In genomic region chr11:35327899-35328298, GRCm38 (mm10) we compare ENCODE assay signal across 23 mouse cellular contexts.
DNase-seq lines count a peak whose midpoint lies in the region; ATAC-seq and TF ChIP-seq lines count a peak whose summit lies in the region.
"Had no signal": no experiment of that assay in that cellular context is flagged by ENCODE, and none has a peak within 500 bp of the region (broad histone marks: within the 10 kb centered on the region; RNA-seq: fewer than 3 reads in every experiment).

No protein-coding gene starts in this region.

- WGBS in heart, embryonic 10.5 days, result 77% methylated on average over 1 of the region's 1 CpGs
- WGBS in stomach, postnatal 0 days, result 88% methylated on average over 1 of the region's 1 CpGs

- no peak for ATAC-seq in stomach, postnatal 0 days (ENCODE audit: low FRiP score, low TSS enrichment)
- ATAC-seq: activated CD4-positive, CD25-positive, alpha-beta regulatory T cell, adult 4 months; midbrain, embryonic 15.5 days had no signal

- no peak for DNase-seq in heart, embryonic 10.5 days (ENCODE audit: low spot score)
- DNase-seq in heart, postnatal 14 days, result no peak
- DNase-seq in lung, postnatal 25 days (ENCODE audit: low spot score), result peak; percentile 7
- no peak for DNase-seq in lung, postnatal 4 days
- peak; percentile 14 for DNase-seq in thymus, postnatal 0 days (ENCODE audit: low spot score)
- no peak for DNase-seq in thymus, postnatal 14 days
- no peak for DNase-seq in stomach, postnatal 0 days (ENCODE audit: low spot score)
- no peak for DNase-seq in left cerebral cortex, postnatal 4 days
- DNase-seq: adrenal gland, postnatal 10 days; B cell, adult 2 months; cerebellum, adult 9-11 months; kidney, adult 8-10 months; kidney, postnatal 14 days; right cerebral cortex, postnatal 4 days; thymus, postnatal 36 days had no signal

- no peak overlapping the region for H3K4me3 ChIP-seq in heart, embryonic 10.5 days
- no peak overlapping the region for H3K4me3 ChIP-seq in stomach, postnatal 0 days (ENCODE audit: low read depth, low read length)
- H3K4me3 ChIP-seq: forebrain, embryonic 10.5 days; heart, embryonic 15.5 days; hindbrain, embryonic 10.5 days; left cerebral cortex, adult 2 months; limb, embryonic 12.5 days; midbrain, embryonic 15.5 days had no signal

- no peak overlapping the region for H3K4me2 ChIP-seq in stomach, postnatal 0 days (replicated peaks; ENCODE audit: low read depth)
- H3K4me2 ChIP-seq: heart, embryonic 15.5 days; limb, embryonic 12.5 days; midbrain, embryonic 15.5 days had no signal

- peaks cover 19% of the 10 kb centered on the region for H3K4me1 ChIP-seq in heart, embryonic 10.5 days
- H3K4me1 ChIP-seq in stomach, postnatal 0 days (replicated peaks; ENCODE audit: control insufficient read depth, insufficient read depth), result no peaks in the 10 kb centered on the region
- H3K4me1 ChIP-seq: heart, embryonic 15.5 days had no signal

- no peak for TF ChIP-seq EP300 in stomach, postnatal 0 days (optimal IDR thresholded peaks at IDR 0.05)

- H3K27ac ChIP-seq in heart, embryonic 10.5 days, result peak overlapping the region; percentile 56; the same call in 1 of the 2 replicates
- no peak overlapping the region for H3K27ac ChIP-seq in stomach, postnatal 0 days (replicated peaks)
- H3K27ac ChIP-seq: forebrain, embryonic 10.5 days; heart, embryonic 15.5 days; left cerebral cortex, adult 2 months; limb, embryonic 12.5 days; liver, embryonic 14.5 days; midbrain, embryonic 15.5 days had no signal

- no peaks in the 10 kb centered on the region for H3K9me3 ChIP-seq in heart, embryonic 10.5 days
- H3K9me3 ChIP-seq in stomach, postnatal 0 days (ENCODE audit: control insufficient read depth, low read length), result no peaks in the 10 kb centered on the region
- H3K9me3 ChIP-seq: forebrain, embryonic 10.5 days; heart, embryonic 15.5 days; hindbrain, embryonic 10.5 days; limb, embryonic 12.5 days; midbrain, embryonic 15.5 days had no signal

- H3K27me3 ChIP-seq in heart, embryonic 10.5 days (ENCODE audit: insufficient read depth, poor library complexity, severe bottlenecking), result no peaks in the 10 kb centered on the region; the same call in 1 of the 2 replicates
- H3K27me3 ChIP-seq in stomach, postnatal 0 days (ENCODE audit: control insufficient read depth, insufficient read depth, low read length), result no peaks in the 10 kb centered on the region
- H3K27me3 ChIP-seq: heart, embryonic 15.5 days; limb, embryonic 12.5 days had no signal

- H3K36me3 ChIP-seq in heart, embryonic 10.5 days, result 0 out of 2 replicates have a peak, but pooled peaks cover 2% of the 10 kb centered on the region
- H3K36me3 ChIP-seq in stomach, postnatal 0 days (ENCODE audit: control insufficient read depth, insufficient read depth, low read length), result no peaks in the 10 kb centered on the region
- H3K36me3 ChIP-seq: forebrain, embryonic 10.5 days; heart, embryonic 15.5 days; hindbrain, embryonic 10.5 days; limb, embryonic 12.5 days; midbrain, embryonic 15.5 days had no signal

- TF ChIP-seq CTCF in stomach, postnatal 0 days (IDR thresholded peaks at IDR 0.05; ENCODE audit: low read depth), result peak; percentile 20; the same call in 1 of the 2 replicates

- intact Hi-C loops in heart, postnatal 14 days (cut with DNase I), result loop anchor here (10.0 kb wide), 1 partner anchor 203 kb away; the partner anchor contains the start of gene Slit3
- intact Hi-C loops in left cerebral cortex, postnatal 4 days (cut with DNase I), result no loop called here

- no peak overlapping the region for H3K9ac ChIP-seq in stomach, postnatal 0 days (ENCODE audit: low read length)
- H3K9ac ChIP-seq: heart, embryonic 15.5 days; limb, embryonic 12.5 days; liver, embryonic 14.5 days; midbrain, embryonic 15.5 days had no signal

Comparison
In these comparisons a context has a peak if more than half of its experiments do, and no peak if none do; other contexts are left out.
1. DNase-seq: peak in lung, postnatal 25 days (single experiment) and thymus, postnatal 0 days (single experiment); none in heart, embryonic 10.5 days (single experiment), heart, postnatal 14 days (0 of 2), lung, postnatal 4 days (0 of 2), thymus, postnatal 14 days (single experiment), stomach, postnatal 0 days (single experiment) and left cerebral cortex, postnatal 4 days (single experiment).